Comparison of ENCODE assay signal across 7 mouse cellular contexts in genomic region chr19:4397798-4398629, GRCm38 (mm10). TPM values are rescaled to one million over a fixed set of nuclear protein-coding genes. Genes with fewer than 3 reads are reported as not detected.
A peak's percentile ranks its signal among the peaks of the same experiment; 100 is the strongest.
DNase-seq lines count a peak whose midpoint lies in the region; ATAC-seq and TF ChIP-seq lines count a peak whose summit lies in the region.

Gene Kdm2a (minus strand): TSS chr19:4398285.

- peak; percentile 32; the same call in 1 of the 2 replicates for TF ChIP-seq POLR2A in bone marrow, adult 2 months (IDR thresholded peaks at IDR 0.05; ENCODE audit: borderline replicate concordance, control insufficient read depth, low read depth, low read length)

- H3K4me1 ChIP-seq in bone marrow, adult 2 months (ENCODE audit: control insufficient read depth, insufficient read depth, low read length), result peaks cover 2% of the 10 kb centered on the region; the same call in 1 of the 2 replicates
- H3K4me1 ChIP-seq in heart, embryonic 10.5 days, result peaks cover 20% of the 10 kb centered on the region
- H3K4me1 ChIP-seq in kidney, embryonic 14.5 days (ENCODE audit: control insufficient read depth, insufficient read depth, low read length), result peaks cover 7% of the 10 kb centered on the region; the same call in 1 of the 2 replicates
- H3K4me1 ChIP-seq in midbrain, postnatal 0 days (ENCODE audit: insufficient read depth, low read length), result peaks cover 3% of the 10 kb centered on the region; the same call in 1 of the 2 replicates

- DNase-seq in heart, embryonic 10.5 days (ENCODE audit: low spot score), result peak; percentile 84
- peak; percentile 54 for DNase-seq in liver
- peak; percentile 44 for DNase-seq in midbrain, postnatal 0 days (ENCODE audit: low spot score)
- DNase-seq in spleen, postnatal 4 days (ENCODE audit: low spot score in 2 of 2), result peak; percentile 57 to 82

- 3% methylated on average over 82 of the region's 82 CpGs for WGBS in bone marrow, adult 2 months
- under 1% methylated on average over 82 of the region's 82 CpGs for whole genome bisulfite sequencing in heart, embryonic 10.5 days
- WGBS in kidney, embryonic 14.5 days, result under 1% methylated on average over 79 of the region's 82 CpGs
- WGBS in midbrain, postnatal 0 days, result 1% methylated on average over 62 of the region's 82 CpGs

- no peak for TF ChIP-seq CTCF in bone marrow, adult 2 months (IDR thresholded peaks at IDR 0.05; ENCODE audit: control insufficient read depth, insufficient read depth, low read length)
- TF ChIP-seq CTCF in midbrain, postnatal 0 days (IDR thresholded peaks at IDR 0.05), result no peak

- H3K36me3 ChIP-seq in heart, embryonic 10.5 days, result peaks cover 6% of the 10 kb centered on the region; the same call in 1 of the 2 replicates
- H3K36me3 ChIP-seq in kidney, embryonic 14.5 days (ENCODE audit: control insufficient read depth, insufficient read depth, low read length), result peaks cover under 1% of the 10 kb centered on the region; the same call in 1 of the 2 replicates
- H3K36me3 ChIP-seq in midbrain, postnatal 0 days (ENCODE audit: insufficient read depth, low read length), result no peaks in the 10 kb centered on the region

- peak within 1 kb of the TSS; percentile 96 for H3K4me3 ChIP-seq in bone marrow, adult 2 months (replicated peaks; ENCODE audit: control insufficient read depth, low read depth, low read length)
- peak within 1 kb of the TSS; percentile 98 for H3K4me3 ChIP-seq in heart, embryonic 10.5 days
- H3K4me3 ChIP-seq in kidney, embryonic 14.5 days (ENCODE audit: low read length), result peak within 1 kb of the TSS; percentile 68
- peak within 1 kb of the TSS; percentile 97 for H3K4me3 ChIP-seq in midbrain, postnatal 0 days (ENCODE audit: low read depth, low read length)

- H3K9ac ChIP-seq in kidney, embryonic 14.5 days (ENCODE audit: low read depth, low read length), result peak within 1 kb of the TSS; percentile 78
- peak within 1 kb of the TSS; percentile 90 for H3K9ac ChIP-seq in midbrain, postnatal 0 days (replicated peaks; ENCODE audit: low read length, poor library complexity, severe bottlenecking)

- peak within 1 kb of the TSS; percentile 88 for H3K4me2 ChIP-seq in kidney, embryonic 14.5 days (replicated peaks; ENCODE audit: low read depth, low read length)
- H3K4me2 ChIP-seq in midbrain, postnatal 0 days (ENCODE audit: low read depth, low read length, poor library complexity, severe bottlenecking), result peak within 1 kb of the TSS; percentile 93

- peak; percentile 29 for ATAC-seq in erythroblast, adult 5-6 weeks (replicated peaks; ENCODE audit: low FRiP score, poor library complexity, severe bottlenecking)
- ATAC-seq in kidney, embryonic 14.5 days (ENCODE audit: low FRiP score, low TSS enrichment), result peak; percentile 46
- ATAC-seq in midbrain, postnatal 0 days (ENCODE audit: low FRiP score), result peak; percentile 25

- H3K27me3 ChIP-seq in heart, embryonic 10.5 days (ENCODE audit: insufficient read depth, poor library complexity, severe bottlenecking), result no peaks in the 10 kb centered on the region
- H3K27me3 ChIP-seq in kidney, embryonic 14.5 days (ENCODE audit: control insufficient read depth, insufficient read depth, low read length), result no peaks in the 10 kb centered on the region
- no peaks in the 10 kb centered on the region for H3K27me3 ChIP-seq in midbrain, postnatal 0 days (ENCODE audit: insufficient read depth, low read length)

- no peaks in the 10 kb centered on the region for H3K9me3 ChIP-seq in heart, embryonic 10.5 days
- H3K9me3 ChIP-seq in kidney, embryonic 14.5 days (ENCODE audit: control insufficient read depth, low read length), result no peaks in the 10 kb centered on the region
- H3K9me3 ChIP-seq in midbrain, postnatal 0 days (ENCODE audit: low read length), result no peaks in the 10 kb centered on the region

- H3K27ac ChIP-seq in bone marrow, adult 2 months (ENCODE audit: control insufficient read depth, insufficient read depth, low read depth, low read length, poor library complexity), result peak within 1 kb of the TSS; percentile 85
- H3K27ac ChIP-seq in heart, embryonic 10.5 days, result peak within 1 kb of the TSS; percentile 99
- H3K27ac ChIP-seq in kidney, embryonic 14.5 days (ENCODE audit: low read depth, low read length), result peak within 1 kb of the TSS; percentile 88
- H3K27ac ChIP-seq in midbrain, postnatal 0 days (ENCODE audit: low read depth, low read length), result peak within 1 kb of the TSS; percentile 88

RNA-seq across cellular contexts. Expression of gene Kdm2a, which starts in this region (rescaled TPM):
- polyA plus RNA-seq in bone marrow, adult 2 months (2011; ENCODE audit: insufficient read depth, insufficient read length, low replicate concordance, missing spikeins), result 29.2 and 38.9 TPM in 2 replicates
- total RNA-seq in erythroblast, adult 5-6 weeks (2015; ENCODE audit: low replicate concordance), result 56.6 and 57.5 TPM in 2 replicates
- total RNA-seq in erythroblast, adult 5-6 weeks (2017; ENCODE audit: low replicate concordance), result 71.1 and 123 TPM in 2 replicates
- polyA plus RNA-seq in heart, embryonic 10.5 days (2016; fragmentation: Nextera tagmentation; extraction: Ambion mirVana), result 52.3 and 53.6 TPM in 2 replicates
- 43.4 and 69.6 TPM in 2 replicates for polyA plus RNA-seq in kidney, embryonic 14.5 days (2014; fragmentation: Nextera tagmentation; extraction: Ambion mirVana)
- 64.9 and 103 TPM in 2 replicates for total RNA-seq in midbrain, postnatal 0 days (2014; rRNA removed)
- 17.8 and 18.4 TPM in 2 replicates for polyA plus RNA-seq in midbrain, postnatal 0 days (2015; fragmentation: Nextera tagmentation; extraction: Ambion mirVana)

Comparison
In these comparisons a context has a peak if more than half of its experiments do, and no peak if none do; other contexts are left out.
1. Peak in every context shown above with its lines: DNase-seq, ATAC-seq, H3K4me3 ChIP-seq and H3K27ac ChIP-seq.